Mouse (Mus musculus) bone marrow macrophage, adult 2 months (primary cell): ENCODE results near the gene Mycn.

Experiments used
- CTCF ChIP-seq: IDR thresholded peaks from 2 replicates; pipeline ENCODE4 v1.5.1; 2012; ENCODE audit warnings: low read depth, mild to moderate bottlenecking, low read length, moderate library complexity
- POLR2A ChIP-seq: IDR thresholded peaks from 2 replicates; pipeline ENCODE4 v1.6.1; 2012; ENCODE audit warnings: mild to moderate bottlenecking, low read depth, low read length, borderline replicate concordance

GRCm38 (mm10) chr12:12987376-12987775 lies 45.7 kb upstream of the Mycn start:
- no peak for TF ChIP-seq CTCF
- no peak for TF ChIP-seq POLR2A
